Mouse (Mus musculus) CH12F3 (cell line): ENCODE measurements at regions not wholly inside any gene's neighbourhood (a gene's known extent, or its start where the extent isn't known, plus 50 kb on each side); places are given as distances from the start of the nearest gene placed in this dataset.
"Not testable (repeated sequence)": the region's sequence is repeated elsewhere in the genome, so short reads cannot be mapped to it uniquely, and the experiment has no call there.

Experiments
- in situ Hi-C: fragments of 300-500 bp; cut with MboI; formaldehyde crosslinking; loops from 2 replicates; pipeline ENCODE4 v1.14.3; 2020; ENCODE audit warnings: low sequenced_read_pairs

- in situ Hi-C loops, result no loop called here
Observed at GRCm38 (mm10) chr8:113916649-113917048, 68.1 kb upstream of the Adamts18 start.

DNA sequence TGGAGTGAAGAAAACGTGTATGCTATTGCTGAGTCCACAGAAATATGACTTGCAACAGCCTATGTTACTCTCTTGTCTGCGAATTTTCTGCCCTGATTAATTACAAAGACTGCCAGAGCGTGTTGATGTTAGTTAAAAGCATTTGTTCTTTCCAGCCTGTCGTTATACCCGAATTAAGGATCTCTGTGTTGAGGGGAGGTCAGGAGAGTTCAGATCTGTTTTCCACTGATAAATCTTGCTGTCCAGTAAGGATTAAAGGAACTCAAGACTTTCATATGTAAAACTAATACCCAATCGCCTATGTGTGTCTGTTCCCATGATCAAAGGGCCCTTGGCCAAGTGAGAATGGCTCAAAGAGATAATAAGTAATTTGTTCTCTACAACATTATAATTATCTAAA is 68.7 kb upstream of the Adamts18 start:
- in situ Hi-C loops, result no loop called here

DNA sequence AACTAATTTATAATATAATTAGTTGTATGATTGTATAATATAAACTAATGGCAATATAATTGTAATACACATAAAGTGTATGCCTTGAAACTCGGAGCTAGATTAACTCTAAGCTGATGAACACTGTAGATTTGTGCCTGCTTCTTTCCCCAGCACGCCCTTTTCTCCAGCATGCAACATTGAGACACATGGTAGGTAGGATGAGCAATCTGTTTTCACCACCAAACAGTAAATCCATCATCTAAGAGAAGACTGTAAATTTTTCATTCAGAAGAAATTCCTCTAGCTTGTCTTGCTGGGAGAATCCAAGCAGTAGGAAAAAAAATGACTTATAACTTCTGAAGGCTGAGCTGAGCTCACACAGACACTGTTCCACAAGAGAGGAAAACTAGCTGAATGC is 71.8 kb upstream of the Adamts18 start:
- in situ Hi-C loops, result no loop called here

- in situ Hi-C loops, result no loop called here
Observed at GRCm38 (mm10) chr8:113923381-113923780, 74.8 kb upstream of the Adamts18 start.

DNA sequence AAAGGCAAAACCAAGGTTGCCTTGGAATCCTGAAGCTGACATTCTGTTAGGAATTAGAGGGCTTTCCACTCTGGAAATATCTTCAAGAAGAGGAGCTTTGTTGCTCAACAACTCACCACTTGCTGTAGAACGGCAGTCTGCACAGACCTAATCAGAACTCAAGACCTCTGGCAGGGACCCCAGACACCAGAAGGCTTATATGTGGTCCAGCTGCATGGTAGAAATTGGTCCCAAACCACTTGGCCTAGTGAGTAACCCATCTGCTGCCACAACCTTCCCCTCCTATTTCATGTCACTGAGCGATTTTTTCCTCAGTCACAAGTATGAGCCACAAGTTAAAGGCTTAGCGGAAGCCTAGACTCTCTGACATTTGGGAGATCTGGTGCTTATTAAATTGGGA is 105.2 kb upstream of the Adamts18 start:
- in situ Hi-C loops, result no loop called here

GRCm38 (mm10) chr8:113956439-113957043 is 108.0 kb upstream of the Adamts18 start:
- in situ Hi-C loops, result no loop called here

DNA sequence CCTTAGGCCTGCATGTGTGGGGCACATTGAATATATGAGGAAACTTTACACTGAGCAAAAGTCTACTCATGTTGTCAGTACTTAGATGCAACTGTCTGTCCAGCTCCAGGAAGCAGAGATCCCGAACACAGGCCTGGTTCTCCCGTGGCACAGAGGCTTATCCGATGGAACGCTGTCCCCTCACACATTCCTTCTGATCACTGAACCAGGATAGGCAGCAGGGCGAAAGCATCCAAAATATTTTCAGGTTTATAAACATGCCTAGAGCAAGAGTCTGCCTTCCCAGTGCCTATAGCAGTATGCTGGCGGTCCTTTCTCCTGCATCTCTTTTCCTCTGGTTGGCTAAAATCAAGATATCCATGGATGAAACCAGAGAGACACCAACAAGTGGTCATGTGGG is 109.3 kb upstream of the Adamts18 start:
- in situ Hi-C loops, result no loop called here

DNA sequence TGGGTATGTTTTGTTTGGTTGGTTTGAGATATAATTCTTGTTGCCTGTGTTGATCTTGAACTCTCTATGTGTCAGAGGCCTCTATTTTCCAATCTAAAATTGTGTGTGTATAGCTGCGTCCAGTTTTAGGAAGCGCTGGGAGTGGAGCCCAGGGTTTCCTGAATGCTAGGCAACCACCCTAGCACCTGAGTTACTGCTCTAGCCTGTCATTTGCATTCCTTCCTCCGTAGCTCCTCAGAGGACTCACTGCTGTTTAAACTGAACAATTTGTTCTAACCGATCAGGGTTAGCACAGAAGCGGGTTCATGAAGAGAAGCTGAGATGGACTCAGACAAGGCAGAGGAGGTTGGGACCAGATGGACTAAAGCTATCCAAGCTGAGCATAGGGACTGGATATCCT is 127.3 kb upstream of the Adamts18 start:
- in situ Hi-C loops, result no loop called here

GRCm38 (mm10) chr8:113976626-113977025 is 128.1 kb upstream of the Adamts18 start:
- in situ Hi-C loops, result no loop called here

DNA sequence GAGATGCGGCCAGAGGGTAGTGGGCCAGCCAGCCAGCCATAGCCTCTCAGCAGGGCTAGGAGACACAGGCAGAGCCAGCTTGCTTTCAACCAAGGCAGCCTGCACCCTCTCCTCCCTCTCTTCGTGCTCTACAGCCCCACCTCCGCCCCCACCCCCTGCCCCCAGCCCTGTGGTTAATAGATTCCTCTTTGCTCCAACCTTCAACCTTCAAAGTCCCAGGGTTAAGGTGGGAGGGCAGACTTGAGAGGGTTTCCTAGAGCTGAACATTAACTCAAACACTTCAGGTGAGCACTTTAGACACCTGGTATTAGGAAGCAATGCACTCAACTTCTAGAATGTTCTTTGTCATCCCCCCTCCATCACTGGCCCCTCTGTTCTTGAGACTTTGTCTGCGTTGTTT is 128.5 kb upstream of the Adamts18 start:
- in situ Hi-C loops, result no loop called here

GRCm38 (mm10) chr8:113978946-113979345 is 130.4 kb upstream of the Adamts18 start:
- in situ Hi-C loops, result no loop called here

GRCm38 (mm10) chr8:113979837-113980236 is 131.3 kb upstream of the Adamts18 start:
- in situ Hi-C loops, result no loop called here

DNA sequence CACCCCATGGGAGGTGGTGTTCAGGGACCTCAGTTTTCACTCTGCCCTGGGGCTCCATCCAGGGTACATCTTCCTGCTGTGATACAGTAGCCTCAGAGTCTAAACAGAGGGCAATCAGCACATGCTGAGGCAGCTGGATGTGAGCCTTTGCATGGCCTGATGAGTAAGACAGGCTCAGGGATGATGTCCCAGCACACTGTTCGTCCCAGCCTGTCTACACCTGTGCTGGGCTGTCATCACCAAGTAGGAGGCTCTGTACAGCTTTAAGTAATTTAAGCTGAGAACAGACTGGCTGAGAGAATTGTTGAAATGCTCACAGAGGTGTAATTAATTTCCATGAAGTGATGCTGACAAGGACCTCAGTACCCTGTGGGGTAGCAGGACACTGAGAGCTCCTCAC is 132.8 kb upstream of the Adamts18 start:
- in situ Hi-C loops, result no loop called here

DNA sequence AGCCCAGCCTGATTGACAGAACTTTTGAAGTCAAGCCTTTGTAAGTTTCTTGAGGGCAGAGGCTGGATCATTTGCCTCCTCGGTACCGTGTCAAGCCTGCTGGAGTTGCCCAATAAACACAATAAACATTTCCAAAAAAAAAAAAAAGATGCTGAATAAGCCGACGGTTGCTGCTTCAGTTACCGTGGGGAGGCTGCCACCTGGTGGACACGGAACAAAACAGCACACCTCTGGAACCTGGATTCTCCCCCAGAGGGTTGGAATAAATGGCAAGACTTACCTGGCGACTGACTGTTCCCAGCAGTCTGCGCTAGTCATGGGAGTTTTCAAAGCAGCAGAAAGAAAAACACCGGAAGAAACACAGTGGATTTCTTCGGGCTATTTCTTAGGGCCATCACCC is 136.3 kb upstream of the Adamts18 start:
- in situ Hi-C loops, result no loop called here

DNA sequence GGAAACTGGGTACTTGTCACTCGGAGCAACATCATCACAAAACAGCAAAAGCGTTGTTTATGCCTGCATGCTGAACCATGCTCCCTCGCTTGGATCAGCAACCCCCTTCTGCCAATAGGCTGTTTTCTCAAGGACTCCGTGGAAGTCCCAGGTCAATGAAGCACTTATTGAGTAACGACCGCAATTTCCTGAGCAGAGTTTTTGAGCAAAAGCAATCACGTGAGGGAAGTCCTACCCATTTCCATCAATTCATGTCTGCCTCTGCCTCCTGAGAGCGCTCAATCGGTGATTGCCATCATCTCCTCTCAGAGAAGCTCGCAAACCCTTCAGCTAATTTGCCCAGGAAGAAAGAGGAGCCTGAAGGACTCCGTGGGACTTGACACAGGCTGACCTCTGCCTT is 136.9 kb upstream of the Adamts18 start:
- in situ Hi-C loops, result no loop called here

DNA sequence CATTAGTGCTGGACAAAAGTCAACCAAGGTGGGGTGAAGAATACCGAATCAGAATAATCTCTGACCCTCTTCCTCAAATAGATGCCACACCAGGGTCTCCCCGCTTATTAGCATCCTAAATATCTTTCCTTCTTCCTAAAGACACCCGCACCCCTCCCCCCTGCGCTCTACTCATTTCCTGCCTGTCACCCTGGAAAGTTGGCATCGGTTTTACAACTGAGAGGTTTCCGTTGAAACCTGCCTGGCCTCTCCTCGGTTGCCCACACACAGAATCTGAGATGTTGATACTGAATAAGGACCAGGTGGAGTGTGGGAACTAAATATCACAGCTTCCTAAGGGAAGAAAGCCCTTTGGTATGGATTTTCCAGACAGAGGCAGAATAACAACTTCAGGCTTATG is 137.4 kb upstream of the Adamts18 start:
- in situ Hi-C loops, result no loop called here

DNA sequence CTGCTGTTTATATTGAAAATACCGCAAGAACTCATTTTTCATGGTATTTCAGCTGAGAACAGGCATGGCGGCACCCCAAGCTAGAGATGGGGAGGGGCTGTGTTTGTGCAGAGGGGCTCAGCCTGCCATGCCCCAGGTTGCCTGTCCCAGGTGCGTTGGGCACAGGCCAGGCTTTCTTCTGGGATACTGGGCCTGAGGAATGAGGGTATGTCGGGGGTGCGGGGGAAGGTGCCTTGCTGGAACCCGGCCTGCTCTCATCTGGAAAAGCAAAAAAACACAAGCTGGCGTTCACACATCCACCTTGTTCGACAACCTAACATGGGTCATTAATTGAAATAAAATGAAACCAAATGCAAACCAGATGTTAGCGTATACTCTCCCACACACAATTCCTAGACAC is 142.2 kb upstream of the Adamts18 start:
- in situ Hi-C loops, result no loop called here

DNA sequence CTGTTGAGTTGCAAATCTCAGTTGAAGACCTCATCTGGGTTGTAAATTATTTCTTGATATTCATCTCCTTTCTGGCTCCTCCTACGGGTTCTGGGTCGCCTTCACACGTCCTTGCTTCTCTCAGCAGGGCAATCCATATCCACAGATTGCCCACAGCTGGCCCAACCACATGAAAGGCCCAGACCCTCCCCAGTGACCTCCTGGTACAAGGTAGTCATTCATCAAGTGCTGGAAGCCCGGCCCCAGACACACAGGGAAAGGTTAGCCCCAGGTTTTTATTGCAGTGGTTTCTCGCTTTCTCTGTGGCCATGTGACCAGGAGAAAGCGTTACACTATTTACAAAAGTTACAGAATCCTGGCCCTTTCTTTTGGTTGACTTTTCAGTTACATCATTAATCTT is 134.5 kb upstream of the Nudt7 start:
- in situ Hi-C loops, result no loop called here

GRCm38 (mm10) chr8:114001674-114002073 is 131.7 kb upstream of the Nudt7 start:
- in situ Hi-C loops, result no loop called here

GRCm38 (mm10) chr8:114004436-114004835 is 128.9 kb upstream of the Nudt7 start:
- in situ Hi-C loops, result no loop called here

GRCm38 (mm10) chr8:114006587-114006986 is 126.8 kb upstream of the Nudt7 start:
- in situ Hi-C loops, result no loop called here

DNA sequence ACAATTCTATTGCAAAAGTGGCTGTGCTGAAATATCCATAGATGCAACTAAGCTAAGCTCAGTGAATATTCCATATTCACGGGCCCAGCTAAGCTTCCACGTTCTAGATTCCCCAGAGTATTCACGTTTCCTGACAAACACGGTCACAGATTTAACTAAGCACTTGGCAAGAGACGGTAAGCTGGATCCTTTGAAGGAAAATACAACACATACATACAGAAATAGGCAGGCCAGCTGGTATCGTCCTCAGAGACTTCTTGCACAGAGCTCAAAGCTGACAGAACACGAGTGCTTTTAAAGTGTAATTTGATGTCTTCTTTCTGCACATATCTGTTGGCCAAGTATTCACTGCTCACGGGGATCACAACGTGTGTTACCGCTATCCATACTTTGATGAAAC is 126.3 kb upstream of the Nudt7 start:
- in situ Hi-C loops, result no loop called here

DNA sequence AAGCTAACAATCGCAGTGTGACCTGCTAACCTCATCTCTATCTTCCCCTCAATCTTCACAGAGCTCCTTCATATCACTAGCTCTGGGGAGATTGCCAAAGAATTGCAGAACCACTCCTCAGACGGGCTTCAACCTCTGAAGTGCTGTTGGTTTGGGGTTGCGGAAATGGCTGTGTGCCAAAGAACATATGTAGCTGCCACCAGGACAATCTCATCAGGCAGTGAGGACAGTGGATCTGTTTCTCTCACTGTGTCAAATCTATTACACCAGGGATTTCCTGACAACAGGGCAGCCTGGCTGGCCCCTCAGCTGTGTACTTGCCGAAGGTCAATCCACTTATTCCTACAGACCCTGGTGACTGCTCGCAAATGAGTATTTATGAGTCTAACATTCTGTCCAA is 115.0 kb upstream of the Nudt7 start:
- in situ Hi-C loops, result no loop called here

- in situ Hi-C loops, result not testable (repeated sequence)
Observed at GRCm38 (mm10) chr8:114030141-114030540, 103.2 kb upstream of the Nudt7 start.
